Mouse (Mus musculus) heart, embryonic 10.5 days (tissue): ENCODE measurements around the gene Insl3. TPM values are rescaled to one million over a fixed set of nuclear protein-coding genes. Genes with fewer than 3 reads are reported as not detected.
A peak's percentile ranks its signal among the peaks of the same experiment; 100 is the strongest.

ENCODE experiments used
- DNase-seq: peaks from one replicate; pipeline ENCODE4 v3.0.0-alpha.2; 2017; ENCODE audit warnings: low spot score
- H3K27ac ChIP-seq: fragments of 300-500 bp; sonication (generic); 2 replicates; pipeline ENCODE4 v1.5.1; 2016; ENCODE audit warnings: mild to moderate bottlenecking
- H3K27me3 ChIP-seq: fragments of 300-500 bp; sonication (generic); 2 replicates; pipeline ENCODE4 v1.6.1; 2016; ENCODE audit warnings: mild to moderate bottlenecking; ENCODE audit not compliant: poor library complexity, insufficient read depth, severe bottlenecking
- H3K36me3 ChIP-seq: fragments of 300-500 bp; sonication (generic); 2 replicates; pipeline ENCODE4 v1.6.1; 2016; ENCODE audit warnings: mild to moderate bottlenecking, moderate library complexity
- H3K4me1 ChIP-seq: fragments of 300-500 bp; sonication (generic); 2 replicates; pipeline ENCODE4 v1.6.1; 2016; ENCODE audit warnings: mild to moderate bottlenecking
- H3K4me3 ChIP-seq: fragments of 300-500 bp; sonication (generic); 2 replicates; pipeline ENCODE4 v1.5.1; 2016; ENCODE audit warnings: mild to moderate bottlenecking, moderate library complexity
- H3K9me3 ChIP-seq: fragments of 300-500 bp; sonication (generic); 2 replicates; pipeline ENCODE4 v1.6.1; 2016; ENCODE audit warnings: mild to moderate bottlenecking, moderate library complexity
- WGBS: fragments of 180-500 bp; shearing (Covaris S2); methylation state at CpG from one replicate; pipeline ENCODE4 v1.1.7; 2016; 5-methylcytosine and 5-hydroxymethylcytosine counted together
- polyA plus RNA-seq: library from polyadenylated mRNA; unstranded; fragments of >200 nt; fragmentation: Nextera tagmentation; extraction: Ambion mirVana; gene quantifications from 2 replicates; pipeline ENCODE4 v1.2.1, GENCODE M21; 2016

The Insl3 gene
- polyA plus RNA-seq = 0.99 and 1.5 TPM in 2 replicates

DNA sequence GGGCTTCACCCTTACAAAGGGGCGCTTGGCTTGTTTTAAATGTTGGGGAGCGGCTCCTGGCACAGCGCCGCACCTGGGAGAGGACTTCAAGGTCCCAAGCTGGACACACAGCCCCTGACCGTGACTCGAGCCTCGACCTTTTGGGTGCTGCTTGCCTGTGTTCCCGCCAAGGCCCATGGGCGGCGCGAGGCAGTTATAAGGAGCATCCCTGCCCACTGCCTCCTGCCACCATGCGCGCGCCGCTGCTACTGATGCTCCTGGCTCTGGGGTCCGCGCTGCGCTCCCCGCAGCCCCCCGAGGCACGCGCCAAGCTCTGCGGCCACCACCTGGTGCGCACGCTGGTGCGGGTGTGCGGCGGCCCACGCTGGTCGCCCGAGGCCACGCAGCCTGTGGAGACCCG, at the start of gene Insl3:
Insl3 (plus strand) TSS at position 187 of the 400 bp plus-strand sequence.
- Histone ChIP-seq H3K27me3 (peaks cover 100% of the 10 kb centered on the region), H3K4me1 (peaks cover 39% of the 10 kb centered on the region), H3K36me3 (no peaks in the 10 kb centered on the region), H3K9me3 (no peaks in the 10 kb centered on the region), H3K27ac (no peak within 1 kb of the TSS), H3K4me3 (no peak within 1 kb of the TSS)
- no peak for DNase-seq
- 10% methylated on average over 33 of the region's 33 CpGs for WGBS

DNA sequence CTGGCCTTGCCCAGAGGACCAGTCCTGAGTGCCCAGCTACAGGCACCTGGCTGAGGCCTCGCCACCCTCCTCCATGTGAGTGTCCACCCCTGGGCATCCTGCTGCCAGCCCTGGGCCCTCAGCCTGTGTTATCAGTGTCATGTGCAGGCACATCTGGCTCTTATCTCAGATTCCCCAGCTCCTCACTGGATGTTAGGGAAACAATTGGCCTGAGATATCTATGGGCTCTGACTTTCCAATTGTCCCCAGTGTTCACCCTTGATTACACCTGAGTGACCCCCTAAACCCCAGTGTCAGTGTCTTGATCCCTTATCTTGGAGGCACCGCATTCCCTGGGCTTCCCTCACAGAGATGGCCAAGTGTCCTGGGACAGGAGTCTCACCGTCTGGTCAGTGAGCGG, 49.7 kb upstream of the Insl3 start:
- Histone ChIP-seq H3K36me3 (no peaks in the 10 kb centered on the region), H3K27ac (no peak overlapping the region), H3K4me1 (peaks cover 11% of the 10 kb centered on the region; the same call in 1 of the 2 replicates), H3K9me3 (no peaks in the 10 kb centered on the region), H3K27me3 (peaks cover 26% of the 10 kb centered on the region), H3K4me3 (no peak overlapping the region)
- DNase-seq = no peak
- 68% methylated on average over 4 of the region's 4 CpGs for WGBS

DNA sequence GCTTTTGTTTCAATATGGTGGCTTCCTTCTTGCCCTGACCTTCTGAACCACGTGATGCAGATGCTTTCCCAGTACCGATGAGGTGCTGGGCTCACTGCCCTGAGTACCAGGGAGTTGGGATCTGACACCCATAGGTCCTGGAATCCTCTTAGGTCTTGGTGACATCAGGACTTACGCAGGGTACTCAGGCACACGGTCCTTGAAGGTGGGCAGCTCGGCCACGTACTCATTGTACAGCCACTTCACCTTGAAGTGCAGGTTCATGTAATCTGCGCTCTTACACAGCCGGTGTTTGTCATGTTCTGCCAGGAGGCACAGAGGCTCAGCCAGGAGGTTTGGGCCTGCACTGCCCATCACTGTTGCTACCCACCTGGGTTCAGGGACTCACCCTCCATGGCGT, 43.5 kb upstream of the Insl3 start:
- DNase-seq = no peak
- H3K36me3 ChIP-seq = no peaks in the 10 kb centered on the region
- H3K4me3 ChIP-seq = no peak overlapping the region
- no peaks in the 10 kb centered on the region for H3K4me1 ChIP-seq
- no peaks in the 10 kb centered on the region for H3K9me3 ChIP-seq
- no peak overlapping the region for H3K27ac ChIP-seq
- WGBS = 78% methylated on average over 9 of the region's 9 CpGs
- peaks cover 20% of the 10 kb centered on the region for H3K27me3 ChIP-seq

DNA sequence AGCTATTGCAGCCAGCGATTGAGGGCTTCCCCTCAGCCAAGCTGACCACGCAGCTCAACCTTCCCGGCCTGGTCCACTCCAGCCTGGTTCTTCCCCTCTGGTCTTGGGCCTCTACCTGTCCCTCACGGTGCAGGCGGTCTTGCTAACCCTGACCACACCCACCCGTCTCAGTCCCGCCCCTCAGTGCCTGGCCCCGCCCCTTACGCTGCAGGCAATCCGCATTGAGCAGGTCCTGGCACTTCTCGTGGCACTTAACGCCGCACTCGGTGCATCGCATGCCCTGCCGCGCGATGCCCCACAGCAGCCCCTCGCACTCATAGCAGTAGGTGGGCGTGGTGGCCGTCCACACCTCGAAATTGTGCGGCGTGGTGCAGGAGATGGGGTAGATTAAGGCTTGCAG, 34.4 kb upstream of the Insl3 start:
- H3K4me3 ChIP-seq = peak overlapping the region; percentile 34
- no peak overlapping the region for H3K27ac ChIP-seq
- WGBS = 1% methylated on average over 24 of the region's 24 CpGs
- H3K36me3 ChIP-seq = no peaks in the 10 kb centered on the region
- DNase-seq = no peak
- H3K27me3 ChIP-seq = peaks cover 96% of the 10 kb centered on the region
- peaks cover 12% of the 10 kb centered on the region for H3K4me1 ChIP-seq
- no peaks in the 10 kb centered on the region for H3K9me3 ChIP-seq

DNA sequence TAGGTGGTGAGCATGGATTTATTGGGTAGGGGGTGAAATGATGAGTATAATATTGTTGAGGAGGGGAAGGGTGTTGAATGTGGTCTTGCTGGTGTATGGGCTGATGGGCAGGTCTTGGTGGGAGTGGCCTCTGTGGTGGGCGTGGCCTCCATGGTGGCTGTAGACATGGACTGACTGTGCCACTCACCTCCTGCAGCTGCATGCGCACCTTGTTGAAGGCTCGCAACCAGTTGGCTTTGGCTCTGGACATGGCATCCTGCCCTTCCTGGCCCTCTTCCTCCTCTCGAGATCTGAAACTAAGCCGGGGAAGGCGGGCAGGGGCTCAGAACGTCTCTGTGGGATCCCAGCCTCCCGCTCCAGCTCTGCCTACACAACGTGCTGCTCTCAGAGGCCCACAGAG, 31.2 kb upstream of the Insl3 start:
- H3K27me3 ChIP-seq = peaks cover 98% of the 10 kb centered on the region
- 29% methylated on average over 9 of the region's 9 CpGs for WGBS
- no peak overlapping the region for H3K4me3 ChIP-seq
- H3K4me1 ChIP-seq = peaks cover 16% of the 10 kb centered on the region
- no peak overlapping the region for H3K27ac ChIP-seq
- H3K36me3 ChIP-seq = no peaks in the 10 kb centered on the region
- DNase-seq = no peak
- no peaks in the 10 kb centered on the region for H3K9me3 ChIP-seq

DNA sequence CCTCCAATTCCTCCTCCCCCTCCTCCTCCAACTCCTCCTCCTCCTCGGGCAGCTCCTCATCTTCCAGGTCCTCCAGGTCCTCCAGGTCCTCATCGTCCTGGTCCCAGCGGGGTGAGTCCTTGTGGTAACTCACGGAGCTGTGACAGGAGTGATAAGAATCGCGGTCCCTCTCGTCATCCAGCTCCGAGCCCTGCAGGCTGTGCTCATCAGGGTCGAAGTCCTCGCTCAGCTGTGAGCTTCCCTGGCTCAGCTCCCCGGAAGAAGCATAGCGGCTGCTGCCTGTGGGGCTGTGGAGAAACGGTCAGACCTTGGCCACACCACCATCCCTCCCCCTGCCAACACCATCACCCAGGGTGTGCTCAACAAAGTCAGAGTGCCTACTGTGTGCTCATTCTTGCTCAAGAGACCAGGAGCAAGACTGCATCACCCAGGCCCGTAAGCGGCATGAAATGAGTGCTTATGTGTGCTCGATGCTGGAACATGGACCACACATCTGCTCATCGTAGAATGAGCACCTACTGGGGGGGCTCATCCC, 30.4 kb upstream of the Insl3 start:
- H3K4me3 ChIP-seq = no peak overlapping the region
- H3K27ac ChIP-seq = no peak overlapping the region
- H3K4me1 ChIP-seq = peaks cover 16% of the 10 kb centered on the region
- H3K27me3 ChIP-seq = peaks cover 98% of the 10 kb centered on the region
- 30% methylated on average over 17 of the region's 17 CpGs for WGBS
- no peak for DNase-seq
- H3K9me3 ChIP-seq = no peaks in the 10 kb centered on the region
- H3K36me3 ChIP-seq = no peaks in the 10 kb centered on the region

DNA sequence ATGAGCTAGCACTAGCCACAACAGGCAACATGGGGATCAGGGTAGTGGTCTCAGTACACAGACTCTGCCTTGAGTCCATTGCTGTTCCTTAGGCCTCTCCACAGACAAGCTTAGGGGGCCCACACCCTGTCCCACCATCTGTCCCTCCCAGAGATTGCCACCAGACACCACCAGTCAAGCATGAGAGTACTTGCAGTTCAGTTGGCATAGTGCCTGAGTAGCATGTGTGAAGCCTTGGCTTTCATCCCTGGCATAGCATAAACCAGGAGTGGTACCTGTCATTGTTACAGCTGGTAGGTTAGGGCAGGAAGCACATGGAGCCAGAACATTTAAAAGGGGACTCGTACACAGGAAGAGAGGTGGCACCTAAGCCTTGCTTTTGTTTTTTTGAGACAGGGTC, 29.3 kb upstream of the Insl3 start:
- Histone ChIP-seq H3K27ac (no peak overlapping the region), H3K36me3 (no peaks in the 10 kb centered on the region), H3K4me3 (no peak overlapping the region), H3K4me1 (peaks cover 12% of the 10 kb centered on the region), H3K9me3 (no peaks in the 10 kb centered on the region), H3K27me3 (peaks cover 98% of the 10 kb centered on the region)
- 59% methylated on average over 1 of the region's 1 CpGs for WGBS
- no peak for DNase-seq

DNA sequence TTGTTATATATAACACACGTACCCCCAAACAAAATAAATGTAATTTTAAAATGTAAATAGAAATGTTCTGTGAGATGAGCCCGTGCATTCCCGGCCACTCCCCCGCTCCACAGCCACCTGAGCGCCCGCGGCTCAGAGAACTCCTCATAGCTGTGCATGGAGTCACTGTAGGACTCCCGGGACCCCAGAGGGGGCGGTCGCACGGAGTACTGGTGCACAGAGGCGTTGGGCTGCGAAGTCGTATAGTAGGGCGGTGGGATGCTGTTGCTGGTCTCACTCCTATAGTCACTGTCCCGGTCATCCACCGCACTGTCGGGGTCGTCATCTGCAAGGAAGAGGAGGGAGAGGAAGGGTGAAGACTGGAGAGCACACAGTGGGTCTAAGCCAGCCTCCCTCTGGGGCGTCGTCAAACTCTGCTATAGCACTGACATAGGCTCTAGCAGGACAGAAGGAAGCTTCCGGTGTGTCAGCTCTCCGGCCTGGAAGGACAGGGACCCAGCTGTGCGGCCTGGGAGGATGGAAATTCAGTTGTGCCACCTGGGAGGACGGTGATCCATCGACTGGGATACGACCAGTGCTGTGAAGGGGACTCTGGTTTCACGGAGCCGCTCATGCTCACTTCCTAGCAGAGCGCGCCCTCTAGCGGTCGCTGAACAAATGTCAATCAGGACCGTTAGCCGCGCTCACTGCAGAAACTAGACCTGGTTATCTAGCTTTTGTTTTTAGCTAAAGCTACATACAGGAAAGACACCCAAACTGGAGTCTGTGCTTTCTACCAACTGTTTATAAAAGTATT, 28.5 kb upstream of the Insl3 start:
- DNase-seq = peak; percentile 91
- peaks cover 94% of the 10 kb centered on the region for H3K27me3 ChIP-seq

DNA sequence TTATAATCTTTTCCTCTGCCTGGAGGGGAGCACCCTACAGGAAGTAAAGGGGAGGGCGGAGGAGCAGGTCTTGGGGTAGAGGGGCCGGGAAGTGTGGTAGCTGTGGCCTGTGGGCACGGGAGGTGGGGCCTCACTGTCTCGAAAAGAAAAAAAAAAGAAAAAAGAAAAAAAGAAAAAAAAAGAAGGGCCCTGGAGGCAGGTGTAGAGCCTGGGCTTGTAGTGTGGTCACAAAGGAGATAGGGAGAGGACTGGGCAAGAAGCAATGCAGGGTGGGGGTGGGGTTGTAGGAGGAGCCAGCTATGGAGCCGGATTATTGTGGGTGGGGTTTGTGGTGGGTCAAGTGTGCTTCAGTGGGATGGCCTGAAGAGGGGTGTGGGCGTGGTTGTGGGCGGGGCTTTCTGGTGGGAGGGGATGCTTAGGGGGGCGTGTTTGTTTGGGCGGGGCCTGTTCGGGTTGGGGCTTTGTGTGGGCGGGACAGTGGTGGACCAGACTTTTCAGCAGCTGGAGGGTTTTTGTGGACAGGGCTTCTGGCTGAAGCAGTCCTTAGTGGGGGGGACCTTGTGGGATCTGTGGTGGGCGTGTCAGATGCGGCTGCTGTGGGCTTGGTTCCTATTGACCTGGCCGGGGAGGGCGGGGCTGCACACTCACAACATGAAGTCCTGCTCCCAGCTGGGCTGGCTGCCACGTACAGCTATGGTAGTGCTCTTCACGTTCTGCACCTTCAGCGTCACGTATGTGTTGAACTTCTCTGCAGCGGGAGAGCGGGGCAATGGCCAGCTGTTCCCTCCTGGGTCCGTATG, 23.5 kb upstream of the Insl3 start:
- Histone ChIP-seq H3K4me3 (peak overlapping the region; percentile 50), H3K27me3 (peaks cover 58% of the 10 kb centered on the region), H3K4me1 (peaks cover 56% of the 10 kb centered on the region), H3K36me3 (no peaks in the 10 kb centered on the region), H3K27ac (peak overlapping the region; percentile 56), H3K9me3 (no peaks in the 10 kb centered on the region)
- WGBS = 3% methylated on average over 22 of the region's 22 CpGs
- DNase-seq = peak; percentile 96

More for the DNA sequence above, 28.5 kb upstream of the Insl3 start:
- WGBS = 9% methylated on average over 36 of the region's 36 CpGs
- no peaks in the 10 kb centered on the region for H3K36me3 ChIP-seq
- peaks cover 15% of the 10 kb centered on the region for H3K4me1 ChIP-seq
- no peak overlapping the region for H3K4me3 ChIP-seq
- H3K27ac ChIP-seq = no peak overlapping the region
- H3K9me3 ChIP-seq = no peaks in the 10 kb centered on the region

DNA sequence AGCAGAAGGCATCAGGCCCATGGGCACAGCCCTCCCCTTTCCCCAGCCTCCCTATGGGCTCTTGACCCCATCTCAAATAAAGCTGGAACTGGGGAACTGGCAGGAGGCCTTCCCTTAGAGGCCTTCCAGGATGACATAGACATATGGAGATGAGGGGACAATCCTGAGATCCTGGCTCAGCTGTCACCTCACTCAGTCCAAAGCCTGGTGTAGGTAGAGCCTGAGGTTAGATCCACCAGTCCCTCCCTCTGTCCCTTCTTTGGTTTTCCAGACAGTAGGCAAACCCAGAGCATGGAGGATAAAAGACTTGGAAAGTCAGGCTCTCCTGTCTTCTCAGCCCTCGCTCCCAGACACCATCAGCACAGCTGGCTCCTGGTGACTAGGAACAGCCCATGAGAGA, 22.2 kb upstream of the Insl3 start:
- H3K4me3 ChIP-seq = no peak overlapping the region
- DNase-seq = no peak
- H3K27me3 ChIP-seq = peaks cover 54% of the 10 kb centered on the region
- H3K27ac ChIP-seq = no peak overlapping the region
- 47% methylated on average over 1 of the region's 1 CpGs for WGBS
- H3K36me3 ChIP-seq = no peaks in the 10 kb centered on the region
- peaks cover 66% of the 10 kb centered on the region for H3K4me1 ChIP-seq
- H3K9me3 ChIP-seq = no peaks in the 10 kb centered on the region

DNA sequence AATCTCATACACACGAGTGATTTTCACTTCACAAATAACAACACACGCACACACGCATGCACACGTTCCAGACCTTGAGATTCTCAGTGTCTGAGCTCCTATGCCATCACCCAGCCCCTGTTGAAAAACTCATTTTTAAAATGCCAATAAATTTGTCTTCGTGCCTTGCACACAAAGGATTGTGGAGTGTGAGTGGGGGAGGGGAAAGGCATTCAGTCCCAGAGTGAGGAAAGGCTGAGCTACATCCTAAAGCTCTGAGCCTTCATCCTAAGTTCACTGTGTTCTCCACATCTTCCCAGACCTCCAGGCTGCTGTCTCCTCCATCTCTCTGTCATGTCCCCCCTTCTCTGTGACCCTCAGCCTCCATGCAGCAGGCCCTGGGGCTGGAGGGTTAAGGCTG, 21.8 kb upstream of the Insl3 start:
- WGBS = 56% methylated on average over 5 of the region's 5 CpGs
- Histone ChIP-seq H3K27ac (peak overlapping the region; percentile 89), H3K4me1 (peaks cover 66% of the 10 kb centered on the region), H3K9me3 (no peaks in the 10 kb centered on the region), H3K36me3 (no peaks in the 10 kb centered on the region), H3K27me3 (peaks cover 50% of the 10 kb centered on the region), H3K4me3 (no peak overlapping the region; the same call in 1 of the 2 replicates)
- DNase-seq = no peak

DNA sequence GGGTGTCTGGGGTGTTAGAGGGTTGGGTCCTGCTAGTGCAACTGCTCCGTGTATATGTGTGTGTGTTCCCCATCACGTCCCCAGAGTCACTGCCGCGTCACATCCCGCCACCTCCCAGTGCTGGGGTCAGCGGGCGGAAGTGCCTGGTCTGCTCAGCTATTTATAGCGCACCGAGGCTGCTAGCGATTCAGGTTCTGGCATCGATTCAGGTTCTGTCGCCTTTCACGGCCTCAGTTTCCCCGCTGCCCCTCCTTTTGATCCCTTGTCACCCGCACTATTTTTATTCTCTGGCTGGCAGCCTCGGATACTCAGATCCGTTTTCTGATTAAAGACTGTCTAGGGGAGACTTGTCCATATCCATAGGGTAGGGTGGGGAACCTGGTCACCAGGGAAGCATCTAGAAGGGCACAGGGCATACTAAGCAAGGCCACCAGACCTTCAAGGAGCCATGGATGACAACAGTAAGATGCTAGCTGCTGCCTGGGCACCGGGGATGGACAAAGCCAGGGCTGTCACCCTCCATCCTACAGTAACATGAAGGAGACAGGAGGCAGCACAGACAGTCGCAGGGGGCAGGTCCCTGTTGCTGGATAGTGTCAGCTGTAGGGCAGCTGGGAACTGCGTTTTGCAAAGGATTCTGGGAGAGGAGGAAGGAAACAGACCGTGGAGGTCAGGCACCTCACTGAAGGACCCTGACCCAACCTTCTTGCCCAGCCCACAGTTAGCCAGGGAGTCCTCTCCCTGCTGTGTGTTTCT, 20.6 kb upstream of the Insl3 start:
- peaks cover 69% of the 10 kb centered on the region for H3K4me1 ChIP-seq
- WGBS = 2% methylated on average over 21 of the region's 21 CpGs

More for the DNA sequence above, 20.6 kb upstream of the Insl3 start:
- Histone ChIP-seq H3K9me3 (no peaks in the 10 kb centered on the region), H3K4me3 (peak overlapping the region; percentile 48), H3K27ac (peak overlapping the region; percentile 89), H3K27me3 (peaks cover 38% of the 10 kb centered on the region), H3K36me3 (no peaks in the 10 kb centered on the region)
- DNase-seq = peak; percentile 90
